Mouse (Mus musculus) liver, embryonic 13.5 days (tissue): Measurements from ENCODE around the gene Crot. TPM values are rescaled to one million over a fixed set of nuclear protein-coding genes. Genes with fewer than 3 reads are reported as not detected.

ENCODE experiments used
- ATAC-seq: fragments of 200-750 bp; cut with Nextera tagmentation; 2 replicates; pipeline ENCODE4 v1.8.0; 2017; ENCODE audit warnings: low read depth, mild to moderate bottlenecking, moderate number of reproducible peaks, moderate library complexity
- DNase-seq: peaks from one replicate; pipeline ENCODE4 v3.0.0; 2022
- H3K27ac ChIP-seq: fragments of 300-500 bp; sonication (generic); 2 replicates; pipeline ENCODE4 v1.5.1; 2015; ENCODE audit warnings: moderate library complexity, mild to moderate bottlenecking, inconsistent platforms
- H3K27me3 ChIP-seq: fragments of 300-500 bp; sonication (generic); 2 replicates; pipeline ENCODE4 v1.6.1; 2015; ENCODE audit warnings: mild to moderate bottlenecking, inconsistent platforms
- H3K36me3 ChIP-seq: fragments of 300-500 bp; sonication (generic); 2 replicates; pipeline ENCODE4 v1.6.1; 2015; ENCODE audit warnings: mild to moderate bottlenecking, inconsistent platforms
- H3K4me1 ChIP-seq: fragments of 300-500 bp; sonication (generic); replicated peaks from 2 replicates; pipeline ENCODE4 v1.6.1; 2015; ENCODE audit warnings: inconsistent platforms
- H3K4me2 ChIP-seq: fragments of 300-500 bp; sonication (generic); 2 replicates; pipeline ENCODE4 v1.6.1; 2015; ENCODE audit warnings: inconsistent platforms, mild to moderate bottlenecking, moderate library complexity
- H3K4me3 ChIP-seq: fragments of 300-500 bp; sonication (generic); replicated peaks from 2 replicates; pipeline ENCODE4 v1.5.1; 2015; ENCODE audit warnings: mild to moderate bottlenecking, inconsistent platforms
- H3K9ac ChIP-seq: fragments of 300-500 bp; sonication (generic); 2 replicates; pipeline ENCODE4 v1.6.1; 2015; ENCODE audit warnings: mild to moderate bottlenecking, inconsistent platforms
- H3K9me3 ChIP-seq: fragments of 300-500 bp; sonication (generic); replicated peaks from 2 replicates; pipeline ENCODE4 v1.6.1; 2016; ENCODE audit warnings: inconsistent platforms
- WGBS: fragments of 180-500 bp; shearing (Covaris S2); methylation state at CpG from one replicate; pipeline ENCODE4 v1.1.7; 2015; ENCODE audit not compliant: insufficient replicate concordance; 5-methylcytosine and 5-hydroxymethylcytosine counted together
- polyA plus RNA-seq: library from polyadenylated mRNA; unstranded; fragments of >200 nt; fragmentation: Nextera tagmentation; extraction: Ambion mirVana; gene quantifications from 2 replicates; pipeline ENCODE4 v1.2.1, GENCODE M21; 2015

The Crot gene
- 36.9 and 45.2 TPM in 2 replicates for polyA plus RNA-seq

DNA sequence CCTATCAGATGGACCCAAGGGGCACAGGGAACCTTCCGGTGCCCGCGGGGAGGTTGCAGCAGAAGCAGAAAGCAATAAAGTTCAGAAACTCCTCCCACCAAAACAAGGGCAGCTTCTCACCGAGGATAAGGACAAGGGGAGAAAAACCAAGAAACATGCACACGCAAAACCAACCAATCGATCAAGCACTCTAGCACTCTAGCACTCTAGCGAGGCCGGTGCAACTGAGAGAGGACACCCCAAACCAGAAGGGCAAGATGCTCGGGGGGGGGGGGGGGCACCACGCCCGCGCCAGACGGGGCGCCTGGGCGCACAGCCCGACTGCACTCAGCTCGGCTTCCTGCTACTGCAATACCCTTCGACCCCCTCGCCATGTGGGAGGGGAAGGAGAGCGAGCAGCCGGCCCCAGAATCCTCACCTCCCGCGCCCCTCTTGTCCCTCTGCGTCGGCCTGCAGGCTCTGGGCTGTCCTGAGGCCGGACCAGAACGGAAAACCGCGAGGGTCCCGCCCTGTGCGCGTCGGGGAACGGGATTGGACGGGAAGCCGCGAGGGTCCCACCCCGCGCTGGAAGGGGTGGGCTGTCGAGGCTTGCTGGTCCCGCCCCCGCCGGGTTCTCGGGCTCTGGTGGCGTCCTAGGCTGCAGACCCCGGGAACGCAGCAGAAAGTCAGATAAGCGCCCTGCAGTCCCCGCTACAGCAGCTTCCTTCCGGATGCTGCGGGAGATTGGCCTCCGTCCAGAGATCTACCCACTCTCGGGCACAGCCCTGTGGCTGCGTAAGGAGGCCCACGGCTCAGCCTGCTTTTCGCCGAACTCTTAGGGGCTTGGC, at the start of gene Crot:
Crot (minus strand) TSS at position 639 of the 827 bp plus-strand sequence.
- H3K36me3 ChIP-seq: peaks cover 6% of the 10 kb centered on the region
- H3K4me2 ChIP-seq: peak within 1 kb of the TSS; percentile 82
- H3K9me3 ChIP-seq: no peaks in the 10 kb centered on the region
- peak within 1 kb of the TSS; percentile 80 for H3K9ac ChIP-seq
- peak within 1 kb of the TSS; percentile 83 for H3K4me3 ChIP-seq
- H3K27me3 ChIP-seq: no peaks in the 10 kb centered on the region
- peak; percentile 86 for DNase-seq
- peak; percentile 96 for ATAC-seq
- peaks cover 30% of the 10 kb centered on the region for H3K4me1 ChIP-seq
- WGBS: under 1% methylated on average over 51 of the region's 57 CpGs
- peak within 1 kb of the TSS; percentile 86 for H3K27ac ChIP-seq

DNA sequence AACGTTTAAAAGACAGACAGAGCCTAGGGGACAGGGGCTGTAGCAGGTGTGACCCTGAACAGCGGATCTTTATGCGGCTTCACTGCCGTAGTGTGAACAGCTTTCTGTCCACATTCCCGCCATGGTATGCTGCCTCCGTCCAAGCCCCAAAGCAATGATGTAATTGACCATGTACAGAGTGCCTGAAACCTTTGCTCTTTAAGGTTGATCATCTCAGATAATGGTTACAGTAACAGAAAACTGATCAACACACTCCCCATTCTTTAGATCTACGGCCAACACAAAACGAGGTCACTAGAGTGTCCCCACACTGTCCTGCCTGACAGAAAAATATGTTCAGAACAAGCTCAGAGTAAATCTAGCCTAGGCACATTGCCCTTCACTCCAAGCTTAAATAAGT, 48.8 kb upstream of the Crot start:
- DNase-seq: no peak
- WGBS: 58% methylated on average over 8 of the region's 8 CpGs
- peak; percentile 76 for ATAC-seq
- H3K4me2 ChIP-seq: no peak overlapping the region
- H3K9me3 ChIP-seq: no peaks in the 10 kb centered on the region
- no peak overlapping the region for H3K9ac ChIP-seq
- H3K27ac ChIP-seq: peak overlapping the region; percentile 63
- H3K36me3 ChIP-seq: no peaks in the 10 kb centered on the region
- no peaks in the 10 kb centered on the region for H3K27me3 ChIP-seq
- no peak overlapping the region for H3K4me3 ChIP-seq
- H3K4me1 ChIP-seq: no peaks in the 10 kb centered on the region; the same call in 1 of the 2 replicates

- Histone ChIP-seq H3K9me3 (no peaks in the 10 kb centered on the region), H3K4me2 (no peak overlapping the region), H3K4me3 (no peak overlapping the region), H3K36me3 (no peaks in the 10 kb centered on the region), H3K27ac (no peak overlapping the region), H3K4me1 (no peaks in the 10 kb centered on the region; the same call in 1 of the 2 replicates), H3K9ac (no peak overlapping the region), H3K27me3 (no peaks in the 10 kb centered on the region)
- ATAC-seq (no peak), DNase-seq (no peak)
- 44% methylated on average over 2 of the region's 2 CpGs for WGBS
Measured at GRCm38 (mm10) chr5:9044821-9045220, 47.7 kb upstream of the Crot start.

GRCm38 (mm10) chr5:9043582-9044267, 46.6 kb upstream of the Crot start:
- Histone ChIP-seq H3K4me3 (no peak overlapping the region), H3K27me3 (no peaks in the 10 kb centered on the region), H3K36me3 (no peaks in the 10 kb centered on the region), H3K4me1 (no peaks in the 10 kb centered on the region; the same call in 1 of the 2 replicates), H3K4me2 (no peak overlapping the region), H3K9ac (no peak overlapping the region), H3K9me3 (no peaks in the 10 kb centered on the region), H3K27ac (no peak overlapping the region)
- DNase-seq (no peak), ATAC-seq (no peak)
- WGBS: 65% methylated on average over 8 of the region's 8 CpGs

GRCm38 (mm10) chr5:9042721-9043416, 45.7 kb upstream of the Crot start:
- Histone ChIP-seq H3K9me3 (no peaks in the 10 kb centered on the region), H3K27ac (no peak overlapping the region), H3K4me2 (no peak overlapping the region), H3K9ac (no peak overlapping the region), H3K4me1 (no peaks in the 10 kb centered on the region; the same call in 1 of the 2 replicates), H3K36me3 (no peaks in the 10 kb centered on the region), H3K27me3 (no peaks in the 10 kb centered on the region), H3K4me3 (no peak overlapping the region)
- DNase-seq: no peak
- ATAC-seq: no peak
- 63% methylated on average over 10 of the region's 10 CpGs for WGBS

GRCm38 (mm10) chr5:9040665-9041215, 43.6 kb upstream of the Crot start:
- H3K27me3 ChIP-seq: no peaks in the 10 kb centered on the region
- H3K4me3 ChIP-seq: no peak overlapping the region
- H3K9ac ChIP-seq: no peak overlapping the region
- no peak overlapping the region for H3K4me2 ChIP-seq
- peak overlapping the region; percentile 4; the same call in 1 of the 2 replicates for H3K27ac ChIP-seq
- no peaks in the 10 kb centered on the region; the same call in 1 of the 2 replicates for H3K4me1 ChIP-seq
- H3K36me3 ChIP-seq: no peaks in the 10 kb centered on the region
- DNase-seq (no peak), ATAC-seq (peak; percentile 69)
- no peaks in the 10 kb centered on the region for H3K9me3 ChIP-seq
- 55% methylated on average over 3 of the region's 3 CpGs for WGBS

- Histone ChIP-seq H3K9me3 (no peaks in the 10 kb centered on the region), H3K4me1 (no peaks in the 10 kb centered on the region; the same call in 1 of the 2 replicates), H3K9ac (no peak overlapping the region), H3K36me3 (no peaks in the 10 kb centered on the region), H3K27me3 (no peaks in the 10 kb centered on the region), H3K4me3 (no peak overlapping the region), H3K27ac (peak overlapping the region; percentile 4; the same call in 1 of the 2 replicates), H3K4me2 (no peak overlapping the region)
- ATAC-seq (no peak), DNase-seq (no peak)
- WGBS: 68% methylated on average over 7 of the region's 7 CpGs
Measured at GRCm38 (mm10) chr5:9039978-9040377, 42.9 kb upstream of the Crot start.

GRCm38 (mm10) chr5:9037292-9037691, 40.2 kb upstream of the Crot start:
- Histone ChIP-seq H3K4me1 (no peaks in the 10 kb centered on the region), H3K9me3 (no peaks in the 10 kb centered on the region), H3K36me3 (no peaks in the 10 kb centered on the region), H3K27ac (no peak overlapping the region), H3K4me3 (no peak overlapping the region), H3K9ac (no peak overlapping the region), H3K27me3 (no peaks in the 10 kb centered on the region), H3K4me2 (no peak overlapping the region)
- ATAC-seq (no peak), DNase-seq (no peak)
- WGBS: 39% methylated on average over 4 of the region's 4 CpGs

GRCm38 (mm10) chr5:9035457-9035856, 38.3 kb upstream of the Crot start:
- Histone ChIP-seq H3K36me3 (no peaks in the 10 kb centered on the region), H3K9me3 (no peaks in the 10 kb centered on the region), H3K4me3 (no peak overlapping the region), H3K9ac (no peak overlapping the region), H3K4me1 (no peaks in the 10 kb centered on the region), H3K27ac (no peak overlapping the region), H3K27me3 (no peaks in the 10 kb centered on the region), H3K4me2 (no peak overlapping the region)
- no peak for ATAC-seq
- DNase-seq: no peak
- WGBS: 75% methylated on average over 4 of the region's 4 CpGs

- no peaks in the 10 kb centered on the region for H3K9me3 ChIP-seq
- ATAC-seq: peak; percentile 76
- 67% methylated on average over 9 of the region's 9 CpGs for WGBS
- DNase-seq: no peak
- no peak overlapping the region for H3K9ac ChIP-seq
- no peak overlapping the region for H3K4me3 ChIP-seq
- no peak overlapping the region for H3K4me2 ChIP-seq
- H3K27me3 ChIP-seq: no peaks in the 10 kb centered on the region
- H3K36me3 ChIP-seq: no peaks in the 10 kb centered on the region
- H3K4me1 ChIP-seq: no peaks in the 10 kb centered on the region
- H3K27ac ChIP-seq: peak overlapping the region; percentile 26; the same call in 1 of the 2 replicates
Measured at GRCm38 (mm10) chr5:9034535-9034934, 37.4 kb upstream of the Crot start.

DNA sequence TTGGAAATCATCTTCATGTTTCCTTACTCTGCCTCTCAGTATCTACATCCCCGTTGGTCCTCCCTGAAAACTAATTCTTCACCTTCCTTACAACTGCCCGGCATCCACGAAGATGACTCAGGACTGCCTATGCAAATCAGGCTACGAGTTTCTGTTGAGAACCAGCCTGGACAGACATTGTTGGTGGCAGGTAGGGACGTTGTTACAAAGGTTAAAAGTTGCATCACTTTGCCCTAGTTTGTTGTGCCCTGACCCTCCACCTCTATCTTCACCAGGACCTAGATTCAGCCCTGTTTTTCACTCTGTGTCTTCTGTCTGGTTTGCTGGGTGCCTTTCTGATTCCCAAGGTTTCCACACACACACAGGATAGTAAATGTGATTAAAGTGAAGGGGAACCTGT, 36.7 kb upstream of the Crot start:
- no peak overlapping the region for H3K4me2 ChIP-seq
- 67% methylated on average over 5 of the region's 5 CpGs for WGBS
- no peak overlapping the region for H3K9ac ChIP-seq
- H3K36me3 ChIP-seq: no peaks in the 10 kb centered on the region
- no peaks in the 10 kb centered on the region for H3K9me3 ChIP-seq
- ATAC-seq (peak; percentile 63), DNase-seq (no peak)
- H3K27me3 ChIP-seq: no peaks in the 10 kb centered on the region
- H3K4me3 ChIP-seq: no peak overlapping the region
- 0 out of 2 replicates have a peak overlapping the region, but pooled peaks have one; percentile 14 for H3K27ac ChIP-seq
- no peaks in the 10 kb centered on the region for H3K4me1 ChIP-seq
